Mouse (Mus musculus) lung, adult 2 months (tissue): ENCODE measurements around the gene Cdk9. TPM values are rescaled to one million over a fixed set of nuclear protein-coding genes. Genes with fewer than 3 reads are reported as not detected.

Source experiments
- DNase-seq: peaks from one replicate; pipeline ENCODE4 v3.0.0; 2022
- H3K4me1 ChIP-seq: fragments of 200-500 bp; 2 replicates; pipeline ENCODE4 v1.6.1; 2011; ENCODE audit warnings: low read length; ENCODE audit not compliant: control insufficient read depth, insufficient read depth
- H3K4me3 ChIP-seq: fragments of 200-500 bp; replicated peaks from 2 replicates; pipeline ENCODE3; 2011; ENCODE audit warnings: low read depth, mild to moderate bottlenecking, control low read depth, low read length; ENCODE audit errors: extremely low read depth
- CTCF ChIP-seq: fragments of 200-500 bp; IDR thresholded peaks from 2 replicates; pipeline ENCODE4 v1.5.1; 2011; ENCODE audit warnings: mild to moderate bottlenecking, low read length, control low read depth; ENCODE audit not compliant: insufficient read depth
- POLR2A ChIP-seq: fragments of 200-500 bp; IDR thresholded peaks from 2 replicates; pipeline ENCODE4 v1.6.1; 2011; ENCODE audit warnings: low read depth, mild to moderate bottlenecking, control low read depth, low read length, borderline replicate concordance; ENCODE audit errors: extremely low read depth
- WGBS: fragments of 180-500 bp; shearing (Covaris S2); methylation state at CpG from one replicate; pipeline ENCODE4 v1.1.7; 2018; 5-methylcytosine and 5-hydroxymethylcytosine counted together
- polyA plus RNA-seq: library from polyadenylated mRNA; depleted of rRNA; stranded (reverse); fragments of >200 nt; gene quantifications from 2 replicates; pipeline ENCODE4 v1.2.3, GENCODE M21; 2012

Gene Cdk9
- polyA plus RNA-seq, 1 experiment = 137 TPM

DNA sequence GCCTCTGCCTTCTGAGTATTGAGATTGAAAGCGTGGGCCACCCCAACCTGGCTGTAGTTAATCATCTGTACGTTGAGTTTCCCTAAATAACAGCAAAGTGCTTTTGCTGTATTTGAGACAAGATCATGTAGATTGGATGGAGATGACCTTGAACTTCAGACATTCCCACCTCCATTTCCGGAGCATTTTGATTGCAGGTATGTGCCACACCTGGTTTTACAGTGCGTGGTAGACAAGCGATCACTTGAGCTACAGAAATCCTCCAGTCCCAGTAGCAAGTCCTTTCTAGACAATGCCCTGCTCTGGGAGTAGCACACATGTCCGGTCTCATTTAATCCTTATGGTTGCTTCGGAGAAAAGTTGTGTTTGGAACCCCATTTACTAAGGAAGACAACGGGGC lies 9.8 kb downstream of the Cdk9 start:
- DNase-seq = no peak
- WGBS = 91% methylated on average over 8 of the region's 8 CpGs
- Histone ChIP-seq H3K4me3 (no peak overlapping the region), H3K4me1 (no peaks in the 10 kb centered on the region)
- no peak for TF ChIP-seq POLR2A
- no peak for TF ChIP-seq CTCF

- no peak for DNase-seq
- WGBS = 74% methylated on average over 14 of the region's 14 CpGs
- Histone ChIP-seq H3K4me3 (no peak overlapping the region), H3K4me1 (no peaks in the 10 kb centered on the region)
- no peak for TF ChIP-seq POLR2A
These were observed 11.7 kb downstream of the Cdk9 start for GRCm38 (mm10) chr2:32700966-32701743.

GRCm38 (mm10) chr2:32699680-32700079 lies 13.2 kb downstream of the Cdk9 start:
- no peak for DNase-seq
- WGBS = 91% methylated on average over 6 of the region's 6 CpGs
- Histone ChIP-seq H3K4me3 (no peak overlapping the region), H3K4me1 (no peaks in the 10 kb centered on the region)
- TF ChIP-seq CTCF (no peak), POLR2A (no peak)

DNA sequence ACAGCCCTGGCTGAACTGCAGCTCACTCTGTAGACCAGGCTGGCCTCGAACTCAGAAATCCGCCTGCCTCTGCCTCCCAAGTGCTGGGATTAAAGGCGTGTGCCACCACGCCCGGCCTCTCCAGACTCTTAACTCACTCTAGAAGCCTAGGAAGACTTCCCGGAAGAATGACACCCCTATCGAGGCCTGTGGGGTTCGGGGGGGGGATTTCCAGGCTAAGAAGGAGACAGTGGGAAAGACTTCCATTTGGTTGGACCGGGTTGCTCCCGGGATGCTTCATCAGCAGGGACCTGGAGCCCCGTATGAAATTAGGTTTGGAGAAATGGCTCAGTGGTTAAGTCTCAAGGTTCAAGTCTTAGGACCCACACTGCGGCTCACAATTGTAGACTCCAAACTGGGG lies 18.2 kb downstream of the Cdk9 start:
- DNase-seq = no peak
- 74% methylated on average over 12 of the region's 12 CpGs for WGBS
- TF ChIP-seq POLR2A = no peak
- TF ChIP-seq CTCF = no peak
- no peak overlapping the region for H3K4me3 ChIP-seq
- peaks cover 8% of the 10 kb centered on the region for H3K4me1 ChIP-seq

GRCm38 (mm10) chr2:32693823-32694411 lies 19.0 kb downstream of the Cdk9 start:
- Histone ChIP-seq H3K4me1 (peaks cover 8% of the 10 kb centered on the region), H3K4me3 (peak overlapping the region; percentile 68)
- under 1% methylated on average over 51 of the region's 51 CpGs for WGBS
- DNase-seq = peak; percentile 91
- TF ChIP-seq POLR2A (peak; percentile 79; the same call in 1 of the 2 replicates), CTCF (peak; percentile 58)

DNA sequence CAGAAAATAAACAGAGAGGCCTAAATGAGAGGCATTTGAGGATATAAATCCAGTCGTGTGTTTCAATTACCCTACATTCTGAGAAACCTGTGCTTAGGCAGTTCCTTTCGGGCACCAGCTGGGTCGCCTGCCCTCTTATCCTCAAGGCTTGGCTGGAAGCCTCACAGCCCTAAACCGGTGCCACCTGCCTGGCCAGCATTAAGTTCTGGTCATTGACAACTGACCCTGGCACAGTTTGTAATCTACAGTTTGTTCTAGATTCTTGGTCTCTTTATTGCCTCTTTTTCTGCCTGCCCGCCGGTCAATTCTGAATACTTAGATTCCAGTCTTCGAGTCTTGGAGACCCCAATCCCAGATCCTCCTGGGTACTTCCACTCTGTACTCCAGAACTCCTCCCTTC lies 19.6 kb downstream of the Cdk9 start:
- H3K4me3 ChIP-seq = peak overlapping the region; percentile 68
- peak; percentile 33 for DNase-seq
- WGBS = 14% methylated on average over 7 of the region's 7 CpGs
- H3K4me1 ChIP-seq = peaks cover 8% of the 10 kb centered on the region
- TF ChIP-seq POLR2A (no peak), CTCF (no peak)

- peaks cover 8% of the 10 kb centered on the region for H3K4me1 ChIP-seq
- TF ChIP-seq CTCF (no peak), POLR2A (no peak)
- DNase-seq = no peak
- no peak overlapping the region for H3K4me3 ChIP-seq
- 94% methylated on average over 14 of the region's 14 CpGs for WGBS
These were observed 20.4 kb downstream of the Cdk9 start for GRCm38 (mm10) chr2:32692496-32692895.

- 73% methylated on average over 11 of the region's 11 CpGs for WGBS
These were observed 21.8 kb downstream of the Cdk9 start for GRCm38 (mm10) chr2:32691041-32691440.

GRCm38 (mm10) chr2:32689420-32689819 lies 23.5 kb downstream of the Cdk9 start:
- 19% methylated on average over 5 of the region's 5 CpGs for WGBS
- DNase-seq = peak; percentile 86
- H3K4me3 ChIP-seq = no peak overlapping the region
- H3K4me1 ChIP-seq = peaks cover 8% of the 10 kb centered on the region
- no peak for TF ChIP-seq POLR2A
- peak; percentile 100 for TF ChIP-seq CTCF

More at GRCm38 (mm10) chr2:32691041-32691440, 21.8 kb downstream of the Cdk9 start:
- Histone ChIP-seq H3K4me1 (peaks cover 8% of the 10 kb centered on the region), H3K4me3 (no peak overlapping the region)
- DNase-seq = no peak
- TF ChIP-seq CTCF (no peak), POLR2A (no peak)

- no peak for DNase-seq
- WGBS = 95% methylated on average over 8 of the region's 8 CpGs
- Histone ChIP-seq H3K4me3 (no peak overlapping the region), H3K4me1 (no peaks in the 10 kb centered on the region)
- TF ChIP-seq CTCF = no peak
- no peak for TF ChIP-seq POLR2A
These were observed 25.3 kb downstream of the Cdk9 start for GRCm38 (mm10) chr2:32687562-32687961.
